Mouse (Mus musculus): ENCODE results near the gene Ifitm5. TPM values are rescaled to one million over a fixed set of nuclear protein-coding genes. Genes with fewer than 3 reads are reported as not detected.
"Not testable (repeated sequence)": the region's sequence is repeated elsewhere in the genome, so short reads cannot be mapped to it uniquely, and the experiment has no call there.

Gene Ifitm5
- 0.65 and 1.1 TPM in 2 replicates for polyA plus RNA-seq (2015; fragmentation: Nextera tagmentation; extraction: Ambion mirVana)

- no peak within 1 kb of the TSS for H3K27ac ChIP-seq
- H3K9me3 ChIP-seq, result no peaks in the 10 kb centered on the region
- no peak within 1 kb of the TSS for H3K4me3 ChIP-seq
- H3K9ac ChIP-seq, result no peak within 1 kb of the TSS
- no peaks in the 10 kb centered on the region; the same call in 1 of the 2 replicates for H3K4me1 ChIP-seq
- 83% methylated on average over 16 of the region's 16 CpGs for WGBS
- no peak within 1 kb of the TSS for H3K4me2 ChIP-seq
- ATAC-seq (replicated peaks), result no peak
- H3K36me3 ChIP-seq (replicated peaks), result no peaks in the 10 kb centered on the region
- no peaks in the 10 kb centered on the region for H3K27me3 ChIP-seq (replicated peaks)
Observed at GRCm38 (mm10) chr7:140949824-140950530, at the start of gene Ifitm5. Ifitm5 (minus strand) TSS chr7:140950291.

- ATAC-seq (replicated peaks), result no peak
- Histone ChIP-seq H3K4me3 (no peak overlapping the region), H3K27me3 (replicated peaks) (no peaks in the 10 kb centered on the region), H3K9me3 (no peaks in the 10 kb centered on the region), H3K27ac (no peak overlapping the region), H3K4me2 (no peak overlapping the region), H3K4me1 (no peaks in the 10 kb centered on the region), H3K36me3 (replicated peaks) (no peaks in the 10 kb centered on the region), H3K9ac (no peak overlapping the region)
- WGBS, result 90% methylated on average over 11 of the region's 11 CpGs
Observed at GRCm38 (mm10) chr7:140998853-140999700, 49.0 kb upstream of the Ifitm5 start.

GRCm38 (mm10) chr7:140997817-140998216, 47.7 kb upstream of the Ifitm5 start:
- no peaks in the 10 kb centered on the region for H3K9me3 ChIP-seq
- H3K4me1 ChIP-seq, result no peaks in the 10 kb centered on the region
- no peaks in the 10 kb centered on the region for H3K36me3 ChIP-seq (replicated peaks)
- H3K27me3 ChIP-seq (replicated peaks), result no peaks in the 10 kb centered on the region
- H3K4me3 ChIP-seq, result no peak overlapping the region
- H3K9ac ChIP-seq, result no peak overlapping the region
- H3K27ac ChIP-seq, result no peak overlapping the region
- WGBS, result 42% methylated on average over 1 of the region's 1 CpGs
- no peak overlapping the region for H3K4me2 ChIP-seq
- ATAC-seq (replicated peaks), result no peak

- H3K27me3 ChIP-seq (replicated peaks), result no peaks in the 10 kb centered on the region
- no peaks in the 10 kb centered on the region for H3K9me3 ChIP-seq
- H3K4me3 ChIP-seq, result no peak overlapping the region
- no peak for ATAC-seq (replicated peaks)
- no peaks in the 10 kb centered on the region for H3K36me3 ChIP-seq (replicated peaks)
- no peak overlapping the region for H3K9ac ChIP-seq
- no peak overlapping the region for H3K27ac ChIP-seq
- no peak overlapping the region for H3K4me2 ChIP-seq
- 90% methylated on average over 14 of the region's 14 CpGs for WGBS
- H3K4me1 ChIP-seq, result no peaks in the 10 kb centered on the region
Observed at GRCm38 (mm10) chr7:140991117-140991689, 41.1 kb upstream of the Ifitm5 start.

GRCm38 (mm10) chr7:140990622-140991021, 40.5 kb upstream of the Ifitm5 start:
- Histone ChIP-seq H3K36me3 (replicated peaks) (no peaks in the 10 kb centered on the region), H3K4me2 (no peak overlapping the region), H3K9me3 (no peaks in the 10 kb centered on the region), H3K27ac (no peak overlapping the region), H3K27me3 (replicated peaks) (no peaks in the 10 kb centered on the region), H3K9ac (no peak overlapping the region), H3K4me1 (no peaks in the 10 kb centered on the region), H3K4me3 (no peak overlapping the region)
- WGBS, result 81% methylated on average over 5 of the region's 5 CpGs
- ATAC-seq (replicated peaks), result no peak

GRCm38 (mm10) chr7:140990185-140990584, 40.1 kb upstream of the Ifitm5 start:
- Histone ChIP-seq H3K4me3 (no peak overlapping the region), H3K27me3 (replicated peaks) (no peaks in the 10 kb centered on the region), H3K27ac (no peak overlapping the region), H3K9ac (no peak overlapping the region), H3K36me3 (replicated peaks) (no peaks in the 10 kb centered on the region), H3K4me2 (no peak overlapping the region), H3K4me1 (no peaks in the 10 kb centered on the region), H3K9me3 (no peaks in the 10 kb centered on the region)
- no peak for ATAC-seq (replicated peaks)
- 80% methylated on average over 6 of the region's 6 CpGs for WGBS

- H3K27ac ChIP-seq, result no peak overlapping the region
- H3K9ac ChIP-seq, result no peak overlapping the region
- H3K4me1 ChIP-seq, result no peaks in the 10 kb centered on the region
- H3K4me3 ChIP-seq, result no peak overlapping the region
- no peak overlapping the region for H3K4me2 ChIP-seq
- no peak for ATAC-seq (replicated peaks)
- no peaks in the 10 kb centered on the region for H3K9me3 ChIP-seq
- H3K36me3 ChIP-seq (replicated peaks), result no peaks in the 10 kb centered on the region
- H3K27me3 ChIP-seq (replicated peaks), result no peaks in the 10 kb centered on the region
- whole genome bisulfite sequencing, result 82% methylated on average over 4 of the region's 4 CpGs
Observed at GRCm38 (mm10) chr7:140989022-140989421, 38.9 kb upstream of the Ifitm5 start.

- Histone ChIP-seq H3K27me3 (replicated peaks) (no peaks in the 10 kb centered on the region), H3K27ac (no peak overlapping the region), H3K4me2 (no peak overlapping the region), H3K4me1 (no peaks in the 10 kb centered on the region), H3K36me3 (replicated peaks) (no peaks in the 10 kb centered on the region), H3K9ac (no peak overlapping the region), H3K9me3 (no peaks in the 10 kb centered on the region), H3K4me3 (no peak overlapping the region)
- 94% methylated on average over 17 of the region's 17 CpGs for WGBS
- no peak for ATAC-seq (replicated peaks)
Observed at GRCm38 (mm10) chr7:140987182-140988138, 37.4 kb upstream of the Ifitm5 start.

- WGBS, result 93% methylated on average over 7 of the region's 7 CpGs
- Histone ChIP-seq H3K36me3 (replicated peaks) (no peaks in the 10 kb centered on the region), H3K4me3 (no peak overlapping the region), H3K27ac (no peak overlapping the region), H3K9ac (no peak overlapping the region), H3K27me3 (replicated peaks) (no peaks in the 10 kb centered on the region), H3K4me1 (no peaks in the 10 kb centered on the region), H3K4me2 (no peak overlapping the region), H3K9me3 (no peaks in the 10 kb centered on the region)
- ATAC-seq (replicated peaks), result no peak
Observed at GRCm38 (mm10) chr7:140982971-140983370, 32.9 kb upstream of the Ifitm5 start.

GRCm38 (mm10) chr7:140981704-140982103, 31.6 kb upstream of the Ifitm5 start:
- Histone ChIP-seq H3K9ac (no peak overlapping the region), H3K27me3 (replicated peaks) (no peaks in the 10 kb centered on the region), H3K4me1 (no peaks in the 10 kb centered on the region), H3K27ac (no peak overlapping the region), H3K9me3 (no peaks in the 10 kb centered on the region), H3K36me3 (replicated peaks) (no peaks in the 10 kb centered on the region), H3K4me3 (no peak overlapping the region), H3K4me2 (no peak overlapping the region)
- no peak for ATAC-seq (replicated peaks)
- 94% methylated on average over 8 of the region's 8 CpGs for WGBS

GRCm38 (mm10) chr7:140976720-140977119, 26.6 kb upstream of the Ifitm5 start:
- H3K4me1 ChIP-seq; ATAC-seq (replicated peaks); H3K27me3 ChIP-seq (replicated peaks): not testable (repeated sequence)

More at GRCm38 (mm10) chr7:140976720-140977119, 26.6 kb upstream of the Ifitm5 start:
- H3K9ac ChIP-seq; H3K4me3 ChIP-seq; H3K9me3 ChIP-seq; H3K27ac ChIP-seq; H3K4me2 ChIP-seq; H3K36me3 ChIP-seq (replicated peaks): not testable (repeated sequence)
- 91% methylated on average over 9 of the region's 9 CpGs for WGBS

Measured in midbrain, embryonic 15.5 days (tissue).